Mouse (Mus musculus) common myeloid progenitor, adult 5-6 weeks (primary cell): ENCODE measurements at regions not wholly inside any gene's neighbourhood (a gene's known extent, or its start where the extent isn't known, plus 50 kb on each side); places are given as distances from the start of the nearest gene placed in this dataset.

Experiments
- ATAC-seq: replicated peaks from 2 replicates; pipeline ENCODE4 v1.8.0; 2016; ENCODE audit warnings: low read depth, mild to moderate bottlenecking, moderate TSS enrichment, inconsistent platforms; ENCODE audit not compliant: poor library complexity, severe bottlenecking

- no peak for ATAC-seq
Measured at GRCm38 (mm10) chr8:10738486-10739081, 269.7 kb downstream of the Irs2 start.

- ATAC-seq = no peak
Measured at GRCm38 (mm10) chr8:10734746-10735145, 273.5 kb downstream of the Irs2 start.

- ATAC-seq = no peak
Measured at GRCm38 (mm10) chr8:10723332-10723731, 284.9 kb downstream of the Irs2 start.

GRCm38 (mm10) chr8:10722742-10723141, 285.5 kb downstream of the Irs2 start:
- ATAC-seq = no peak

- ATAC-seq = no peak
Measured at GRCm38 (mm10) chr8:10722342-10722741, 285.9 kb downstream of the Irs2 start.

GRCm38 (mm10) chr8:10721146-10721862, 287.0 kb downstream of the Irs2 start:
- ATAC-seq = no peak

GRCm38 (mm10) chr8:10720398-10720797, 287.9 kb downstream of the Irs2 start:
- ATAC-seq = no peak; the same call in 1 of the 2 replicates

- ATAC-seq = no peak
Measured at GRCm38 (mm10) chr8:10719411-10719810, 288.8 kb downstream of the Irs2 start.

- ATAC-seq = no peak
Measured at GRCm38 (mm10) chr8:10717297-10717696, 291.0 kb downstream of the Irs2 start.

- ATAC-seq = no peak
Measured at GRCm38 (mm10) chr8:10716161-10716560, 292.1 kb downstream of the Irs2 start.

- no peak for ATAC-seq
Measured at GRCm38 (mm10) chr8:10713515-10714042, 294.7 kb downstream of the Irs2 start.

GRCm38 (mm10) chr8:10712118-10712689, 296.1 kb downstream of the Irs2 start:
- ATAC-seq = no peak

- ATAC-seq = no peak
Measured at GRCm38 (mm10) chr8:10711474-10711873, 296.8 kb downstream of the Irs2 start.

- ATAC-seq = peak; percentile 62; the same call in 1 of the 2 replicates
Measured at GRCm38 (mm10) chr8:10708509-10708908, 299.7 kb downstream of the Irs2 start.

GRCm38 (mm10) chr8:10707122-10707521, 301.1 kb downstream of the Irs2 start:
- ATAC-seq = no peak

GRCm38 (mm10) chr8:10705909-10706308, 302.3 kb downstream of the Irs2 start:
- ATAC-seq = no peak

- ATAC-seq = no peak
Measured at GRCm38 (mm10) chr8:10702755-10703154, 305.5 kb downstream of the Irs2 start.

- no peak for ATAC-seq
Measured at GRCm38 (mm10) chr8:10702248-10702647, 306.0 kb downstream of the Irs2 start.

GRCm38 (mm10) chr8:10701648-10702061, 306.6 kb downstream of the Irs2 start:
- ATAC-seq = no peak

GRCm38 (mm10) chr8:10701226-10701625, 307.0 kb downstream of the Irs2 start:
- ATAC-seq = no peak

GRCm38 (mm10) chr8:10699669-10700068, 308.6 kb downstream of the Irs2 start:
- no peak for ATAC-seq
